Mouse (Mus musculus): ENCODE measurements at regions not wholly inside any gene's neighbourhood (a gene's known extent, or its start where the extent isn't known, plus 50 kb on each side); places are given as distances from the start of the nearest gene placed in this dataset.
A peak's percentile ranks its signal among the peaks of the same experiment; 100 is the strongest.

DNA sequence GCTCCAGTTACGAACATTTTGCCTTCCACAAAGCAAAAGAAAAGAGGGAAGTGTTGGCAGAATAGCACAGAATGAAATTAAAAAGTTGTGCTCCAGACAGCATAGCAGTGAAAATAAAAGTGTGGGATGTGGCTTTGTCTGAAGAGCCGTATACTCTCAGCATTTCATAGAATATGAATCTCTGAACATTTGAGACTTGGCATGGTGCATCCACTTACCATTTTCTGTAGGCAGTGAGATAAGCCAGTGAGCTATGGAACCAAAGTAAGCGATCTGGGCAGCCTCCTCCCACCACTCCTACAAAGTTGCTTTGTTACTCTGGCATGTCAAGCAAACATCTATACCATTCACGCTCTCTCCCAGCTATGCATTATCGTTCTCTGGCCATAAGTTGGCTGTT, 286.0 kb downstream of the Arl4a start:
- no peaks in the 10 kb centered on the region for H3K36me3 ChIP-seq (ENCODE audit: poor library complexity, severe bottlenecking)
- 87% methylated on average over 5 of the region's 5 CpGs for WGBS
- no peaks in the 10 kb centered on the region for H3K27me3 ChIP-seq
- H3K4me2 ChIP-seq, result no peak overlapping the region
- H3K9ac ChIP-seq, result no peak overlapping the region
- H3K4me3 ChIP-seq, result no peak overlapping the region
- no peak overlapping the region for H3K27ac ChIP-seq
- ATAC-seq, result no peak
- H3K4me1 ChIP-seq, result no peaks in the 10 kb centered on the region
- H3K9me3 ChIP-seq (replicated peaks), result no peaks in the 10 kb centered on the region; the same call in none of the 2 replicates

DNA sequence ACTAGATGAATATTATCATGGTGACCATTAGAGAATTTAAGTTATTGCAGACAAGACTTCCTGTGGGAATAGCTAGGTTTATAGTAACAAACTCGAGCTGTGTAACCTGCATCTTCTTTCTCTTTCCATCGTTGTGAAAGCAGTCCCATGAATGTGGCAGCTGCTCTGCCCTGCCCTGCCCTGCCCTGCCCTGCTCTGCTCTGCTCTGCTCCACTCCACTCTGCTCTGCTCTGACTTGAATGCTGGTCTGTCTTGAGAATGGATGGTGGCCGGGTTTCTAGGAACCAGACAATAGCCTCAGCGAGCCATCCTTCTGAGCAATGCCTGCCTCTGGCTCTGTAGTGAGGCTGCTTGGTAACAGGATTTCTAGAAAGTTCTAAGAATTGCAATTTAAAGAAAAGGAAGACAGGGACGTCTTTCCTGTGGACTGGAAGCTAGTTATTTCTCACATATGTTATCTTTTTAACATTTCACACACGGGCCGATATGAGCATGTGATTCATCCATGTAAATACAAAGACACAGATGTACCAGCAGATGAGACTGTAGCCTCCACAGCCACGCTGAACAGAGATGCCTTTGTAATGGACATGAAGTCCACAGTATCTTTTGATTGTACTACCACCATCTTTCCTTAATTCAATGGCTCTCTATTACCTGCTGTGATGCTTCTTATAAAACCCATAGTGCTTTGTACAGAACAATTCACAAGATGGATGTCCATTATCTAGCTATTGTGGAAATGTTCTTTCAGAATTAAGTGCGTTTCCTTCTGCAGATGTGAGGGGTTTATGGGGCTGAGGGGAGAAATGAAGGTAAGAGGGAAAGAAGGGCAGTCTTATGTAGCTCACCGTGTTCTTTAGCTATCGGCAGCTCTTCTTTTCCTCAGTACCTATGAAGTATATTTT, 295.4 kb downstream of the Arl4a start:
- no peaks in the 10 kb centered on the region for H3K27me3 ChIP-seq
- H3K27ac ChIP-seq, result no peak overlapping the region
- H3K4me2 ChIP-seq, result no peak overlapping the region
- H3K4me1 ChIP-seq, result peaks cover 9% of the 10 kb centered on the region; the same call in 1 of the 2 replicates
- no peaks in the 10 kb centered on the region for H3K9me3 ChIP-seq (replicated peaks)
- no peak overlapping the region for H3K9ac ChIP-seq
- WGBS, result 34% methylated on average over 11 of the region's 11 CpGs
- no peak overlapping the region for H3K4me3 ChIP-seq
- no peaks in the 10 kb centered on the region for H3K36me3 ChIP-seq (ENCODE audit: poor library complexity, severe bottlenecking)
- peak; percentile 57; the same call in 1 of the 2 replicates for ATAC-seq

DNA sequence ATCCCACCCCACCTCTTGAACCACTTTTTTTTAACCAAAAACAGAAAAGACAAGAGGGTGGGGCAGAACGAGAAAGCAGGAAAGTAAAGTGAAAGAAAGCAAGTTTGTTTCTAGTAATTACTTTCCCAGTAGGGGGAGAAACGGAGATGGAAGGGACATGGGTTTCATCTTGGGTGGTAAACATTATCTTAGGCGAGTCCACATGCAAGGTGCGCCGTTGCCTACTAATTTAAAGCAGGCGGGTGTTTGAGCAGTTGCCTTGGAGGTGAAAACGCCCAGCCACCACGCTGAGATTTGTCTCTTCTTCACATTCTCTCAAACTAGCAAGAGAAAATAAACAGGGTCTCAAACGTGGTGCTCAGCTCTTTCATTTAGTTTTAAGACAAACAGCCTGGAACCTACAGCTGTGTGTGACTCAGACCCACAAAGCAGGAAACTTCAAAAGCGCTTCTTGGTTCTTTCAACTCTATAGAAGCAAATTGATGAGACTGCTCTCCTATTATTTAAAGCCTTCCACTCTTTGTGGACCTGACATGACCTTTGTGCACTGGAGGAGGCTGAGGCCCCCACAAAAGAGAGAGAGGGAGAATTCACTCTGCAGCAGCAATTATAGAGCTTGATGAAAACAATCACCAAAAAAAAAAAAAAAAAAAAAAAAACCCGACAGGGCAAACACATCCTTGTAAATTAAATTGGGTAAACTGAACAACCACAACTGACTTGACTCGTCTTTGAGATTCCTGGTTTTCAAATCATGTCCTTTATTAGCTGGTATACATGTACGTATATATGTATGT, 296.6 kb downstream of the Arl4a start:
- H3K27me3 ChIP-seq, result no peaks in the 10 kb centered on the region
- no peak overlapping the region for H3K27ac ChIP-seq
- no peaks in the 10 kb centered on the region for H3K36me3 ChIP-seq (ENCODE audit: poor library complexity, severe bottlenecking)

DNA sequence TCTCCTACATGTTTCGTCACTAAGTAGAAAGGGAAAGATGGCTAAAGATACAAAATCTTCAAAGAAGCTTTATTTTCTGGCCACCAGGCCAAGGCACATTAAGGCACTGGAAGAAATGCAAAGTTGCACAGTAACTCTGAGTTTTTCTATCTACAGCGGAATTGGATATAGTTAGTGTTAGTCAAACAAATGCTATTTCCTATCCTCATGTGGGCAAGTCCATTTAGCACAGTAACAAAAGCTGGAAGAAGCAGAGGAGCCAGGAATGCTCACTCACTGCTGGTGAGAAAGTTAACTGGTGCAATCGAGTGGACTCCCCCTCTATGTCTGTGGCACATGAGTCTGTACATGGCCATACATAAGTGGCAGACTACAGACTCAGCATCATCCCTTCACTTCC, 300.9 kb downstream of the Arl4a start:
- Histone ChIP-seq H3K36me3 (ENCODE audit: poor library complexity, severe bottlenecking) (no peaks in the 10 kb centered on the region), H3K4me2 (no peak overlapping the region), H3K4me1 (peaks cover 27% of the 10 kb centered on the region), H3K4me3 (no peak overlapping the region), H3K27me3 (no peaks in the 10 kb centered on the region), H3K9me3 (replicated peaks) (no peaks in the 10 kb centered on the region), H3K9ac (no peak overlapping the region), H3K27ac (no peak overlapping the region)
- ATAC-seq, result no peak
- 88% methylated on average over 3 of the region's 3 CpGs for WGBS

More for the DNA sequence above, 296.6 kb downstream of the Arl4a start:
- Histone ChIP-seq H3K9me3 (replicated peaks) (no peaks in the 10 kb centered on the region), H3K9ac (no peak overlapping the region), H3K4me3 (no peak overlapping the region), H3K4me2 (no peak overlapping the region), H3K4me1 (peaks cover 15% of the 10 kb centered on the region)
- 9% methylated on average over 13 of the region's 13 CpGs for WGBS
- ATAC-seq, result peak; percentile 33; the same call in 1 of the 2 replicates

DNA sequence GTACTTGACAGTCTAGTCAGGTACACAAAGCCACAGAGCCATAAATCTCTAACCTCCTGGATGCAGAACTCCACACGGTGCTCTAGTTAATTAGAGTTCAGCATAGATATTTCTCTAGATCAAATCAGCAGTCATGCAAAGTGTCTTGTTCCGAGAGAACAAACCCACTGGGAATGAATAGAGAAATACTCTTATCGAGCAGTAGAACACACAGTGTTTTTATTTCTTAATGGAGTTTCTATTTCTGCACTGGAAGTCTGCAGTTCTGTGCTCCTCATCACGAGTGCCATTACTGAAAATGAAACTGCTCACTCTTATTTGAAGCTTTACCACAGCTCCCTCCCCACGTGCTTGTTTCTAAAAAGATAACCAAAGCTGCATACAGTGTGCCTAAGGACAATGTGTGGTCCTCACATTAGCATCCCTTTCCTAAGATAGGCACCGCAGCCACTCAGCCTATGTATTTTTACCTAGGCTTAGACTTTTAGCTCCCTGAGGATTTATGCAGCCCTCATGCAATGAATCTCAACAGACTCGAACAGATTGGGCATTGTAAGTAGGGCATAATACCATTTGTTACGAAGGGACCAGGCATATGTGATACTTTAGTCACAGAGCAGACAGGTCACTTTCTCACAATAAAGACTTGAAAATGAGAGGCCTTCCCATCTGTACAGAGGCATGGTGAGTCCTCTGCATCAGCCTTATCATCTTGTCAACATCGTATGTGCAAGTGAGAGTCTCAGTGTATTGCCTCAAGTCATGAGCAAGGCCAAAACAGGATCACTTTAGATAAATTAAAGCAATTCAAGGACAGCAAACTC, 301.5 kb downstream of the Arl4a start:
- no peaks in the 10 kb centered on the region for H3K9me3 ChIP-seq (replicated peaks)
- WGBS, result 46% methylated on average over 9 of the region's 9 CpGs
- no peak overlapping the region for H3K4me2 ChIP-seq
- no peak overlapping the region for H3K4me3 ChIP-seq
- no peaks in the 10 kb centered on the region for H3K36me3 ChIP-seq (ENCODE audit: poor library complexity, severe bottlenecking)
- H3K27ac ChIP-seq, result peak overlapping the region; percentile 14
- H3K4me1 ChIP-seq, result peaks cover 25% of the 10 kb centered on the region
- ATAC-seq, result peak; percentile 46
- H3K9ac ChIP-seq, result no peak overlapping the region
- no peaks in the 10 kb centered on the region for H3K27me3 ChIP-seq

DNA sequence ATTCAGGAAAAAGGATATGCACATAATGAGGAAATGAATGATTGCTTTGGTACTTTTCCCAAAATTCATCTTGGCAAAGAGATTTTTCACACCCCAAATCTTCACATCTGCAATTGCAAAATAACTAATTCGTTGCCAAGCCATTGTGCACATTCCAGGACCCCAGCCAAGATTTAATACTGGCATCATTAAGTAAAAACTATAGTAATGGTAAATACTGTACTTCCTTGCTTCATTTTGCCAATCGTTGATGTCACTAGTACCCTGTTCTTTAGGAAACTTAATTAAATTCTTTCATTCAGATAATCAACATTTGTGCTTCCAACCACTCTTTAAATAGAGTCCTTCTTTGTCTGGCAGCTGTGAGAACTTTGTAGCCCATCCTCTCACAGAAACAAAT, 303.6 kb downstream of the Arl4a start:
- Histone ChIP-seq H3K27ac (no peak overlapping the region), H3K36me3 (ENCODE audit: poor library complexity, severe bottlenecking) (no peaks in the 10 kb centered on the region), H3K9me3 (replicated peaks) (no peaks in the 10 kb centered on the region), H3K4me3 (no peak overlapping the region), H3K27me3 (no peaks in the 10 kb centered on the region), H3K4me1 (peaks cover 20% of the 10 kb centered on the region), H3K4me2 (no peak overlapping the region), H3K9ac (no peak overlapping the region)
- peak; percentile 65 for ATAC-seq
- 19% methylated on average over 2 of the region's 2 CpGs for WGBS

DNA sequence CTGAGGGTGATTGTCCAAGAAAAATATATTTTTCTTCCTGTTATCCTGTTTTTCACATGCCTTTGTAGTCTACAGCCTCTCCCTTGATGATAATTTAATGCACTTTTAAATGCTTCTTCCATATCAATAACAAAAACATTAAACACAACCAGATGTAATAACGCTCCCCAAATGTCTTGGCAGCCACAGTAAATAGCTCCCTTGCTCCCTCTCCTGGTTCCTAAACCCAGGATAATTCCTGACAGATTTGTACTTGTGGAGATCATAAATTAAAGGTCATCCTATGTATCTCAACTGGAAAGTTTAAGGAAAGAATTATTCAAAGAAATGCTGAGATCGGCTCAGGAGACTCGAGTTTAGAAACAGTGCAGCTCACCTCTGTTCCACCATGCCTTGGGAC, 306.6 kb downstream of the Arl4a start:
- H3K9me3 ChIP-seq (replicated peaks), result no peaks in the 10 kb centered on the region
- no peaks in the 10 kb centered on the region for H3K36me3 ChIP-seq (ENCODE audit: poor library complexity, severe bottlenecking)
- WGBS, result 82% methylated on average over 3 of the region's 3 CpGs
- H3K4me1 ChIP-seq, result peaks cover 13% of the 10 kb centered on the region
- H3K4me2 ChIP-seq, result no peak overlapping the region
- no peak overlapping the region for H3K4me3 ChIP-seq
- H3K9ac ChIP-seq, result no peak overlapping the region
- no peak overlapping the region for H3K27ac ChIP-seq
- ATAC-seq, result no peak
- no peaks in the 10 kb centered on the region for H3K27me3 ChIP-seq

DNA sequence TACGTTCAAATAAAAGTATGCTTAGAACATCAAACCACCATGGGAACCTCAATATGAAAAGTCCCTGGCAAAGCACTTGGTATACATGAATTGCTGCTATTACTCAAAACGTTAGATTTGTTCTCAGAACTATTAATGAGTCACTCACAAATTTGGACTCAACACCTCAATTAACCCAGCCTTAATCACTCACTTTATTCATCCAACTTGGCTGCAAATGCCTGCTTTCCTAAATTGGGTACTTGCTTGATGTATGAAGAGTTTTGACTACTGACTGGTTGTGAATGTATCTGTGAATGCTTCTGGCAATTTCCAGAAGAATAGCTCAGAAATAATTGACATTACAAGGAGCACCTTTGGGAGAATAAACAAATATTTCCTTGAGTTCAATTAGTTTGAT, 308.6 kb downstream of the Arl4a start:
- Histone ChIP-seq H3K9ac (no peak overlapping the region), H3K36me3 (ENCODE audit: poor library complexity, severe bottlenecking) (no peaks in the 10 kb centered on the region), H3K4me2 (no peak overlapping the region), H3K27me3 (no peaks in the 10 kb centered on the region), H3K4me1 (peaks cover 3% of the 10 kb centered on the region), H3K27ac (no peak overlapping the region), H3K4me3 (no peak overlapping the region), H3K9me3 (replicated peaks) (no peaks in the 10 kb centered on the region)
- WGBS, result 58% methylated on average over 2 of the region's 2 CpGs
- ATAC-seq, result no peak

DNA sequence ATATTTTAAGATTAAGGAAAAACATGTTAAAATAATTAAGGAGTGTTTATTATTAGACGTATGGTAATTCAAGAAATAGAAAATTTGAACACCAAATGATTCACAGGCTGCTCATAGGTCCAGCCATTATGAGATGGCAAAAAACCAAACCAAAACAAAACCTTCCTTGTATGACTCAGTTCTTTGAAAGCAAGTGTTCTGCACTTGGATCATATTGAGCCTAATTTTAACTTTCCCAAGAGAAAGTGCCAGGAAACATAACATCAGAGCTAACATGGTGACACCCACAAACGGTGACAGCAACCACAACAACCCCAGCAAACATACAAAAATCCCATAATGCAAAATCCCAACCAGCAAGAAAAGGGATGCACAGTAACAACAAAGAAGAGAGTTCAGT, 313.7 kb downstream of the Arl4a start:
- WGBS, result 91% methylated on average over 2 of the region's 2 CpGs
- Histone ChIP-seq H3K9ac (no peak overlapping the region), H3K4me2 (no peak overlapping the region), H3K4me3 (no peak overlapping the region), H3K4me1 (no peaks in the 10 kb centered on the region), H3K27me3 (no peaks in the 10 kb centered on the region), H3K36me3 (ENCODE audit: poor library complexity, severe bottlenecking) (no peaks in the 10 kb centered on the region), H3K9me3 (replicated peaks) (no peaks in the 10 kb centered on the region), H3K27ac (no peak overlapping the region)
- ATAC-seq, result no peak

DNA sequence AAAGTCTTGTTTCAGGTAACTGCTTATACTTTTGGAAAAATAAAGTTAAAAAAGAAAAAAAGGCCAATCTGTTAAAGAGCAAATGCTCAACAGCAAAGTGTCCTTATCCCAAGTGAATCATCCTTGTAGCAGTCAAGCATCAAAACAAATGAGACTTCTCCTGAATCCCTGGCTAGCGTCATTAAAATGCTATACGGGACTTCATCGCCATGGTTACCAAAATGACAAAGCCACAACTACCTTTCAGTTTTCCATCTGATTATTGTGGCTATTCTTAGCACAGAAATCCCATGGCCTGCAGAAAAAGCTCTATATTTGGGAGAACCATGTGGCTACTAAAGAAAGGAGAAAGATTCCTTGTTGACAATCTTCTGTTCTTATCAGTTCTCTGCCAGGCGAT, 322.7 kb downstream of the Arl4a start:
- Histone ChIP-seq H3K36me3 (ENCODE audit: poor library complexity, severe bottlenecking) (no peaks in the 10 kb centered on the region), H3K27ac (no peak overlapping the region), H3K9me3 (replicated peaks) (no peaks in the 10 kb centered on the region), H3K4me1 (peaks cover 5% of the 10 kb centered on the region), H3K4me2 (0 out of 2 replicates have a peak overlapping the region, but pooled peaks have one; percentile 11), H3K27me3 (no peaks in the 10 kb centered on the region), H3K9ac (no peak overlapping the region), H3K4me3 (no peak overlapping the region)
- peak; percentile 85 for ATAC-seq
- WGBS, result 21% methylated on average over 4 of the region's 4 CpGs

DNA sequence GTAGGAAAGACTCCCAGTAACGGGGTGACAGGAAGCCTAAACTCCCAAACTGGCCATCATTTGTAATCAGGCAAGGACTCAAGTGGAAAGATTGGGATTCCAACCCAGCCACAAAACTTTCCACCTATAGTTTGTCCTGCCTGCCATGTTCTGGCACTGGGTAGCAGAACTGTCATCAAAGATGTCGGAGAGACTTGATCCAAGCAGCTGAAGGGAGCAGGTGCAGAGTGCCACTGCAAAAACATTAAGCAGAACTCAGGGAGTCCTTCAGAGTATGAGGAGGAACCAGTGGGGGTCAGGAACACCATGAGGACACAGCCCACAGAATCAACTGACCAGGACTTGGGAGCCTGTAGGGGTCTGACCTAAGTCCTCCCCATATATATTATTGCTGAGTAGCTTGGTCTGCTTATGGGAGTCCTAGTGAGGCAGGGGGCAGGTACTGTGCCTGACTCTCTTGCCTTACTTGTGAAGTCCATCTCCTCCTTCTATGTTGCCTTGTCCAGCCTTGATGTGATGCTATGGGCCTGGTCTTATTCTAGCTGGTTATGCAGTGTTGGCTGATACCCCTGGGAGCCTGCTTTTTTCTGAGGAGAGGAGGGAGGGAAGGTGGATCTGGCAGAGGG, 323.5 kb downstream of the Arl4a start:
- Histone ChIP-seq H3K4me1 (peaks cover 5% of the 10 kb centered on the region), H3K4me3 (no peak overlapping the region), H3K9me3 (replicated peaks) (no peaks in the 10 kb centered on the region), H3K9ac (no peak overlapping the region), H3K27ac (no peak overlapping the region), H3K36me3 (ENCODE audit: poor library complexity, severe bottlenecking) (no peaks in the 10 kb centered on the region), H3K4me2 (no peak overlapping the region), H3K27me3 (no peaks in the 10 kb centered on the region)
- 0 out of 2 replicates have a peak, but pooled peaks have one; percentile 28 for ATAC-seq
- 88% methylated on average over 2 of the region's 2 CpGs for WGBS

Data from forebrain, embryonic 13.5 days (tissue).